Mouse (Mus musculus): ENCODE data around the gene Epor. TPM values are rescaled to one million over a fixed set of nuclear protein-coding genes. Genes with fewer than 3 reads are reported as not detected.
A peak's percentile ranks its signal among the peaks of the same experiment; 100 is the strongest.

Epor gene
- polyA plus RNA-seq, 1 experiment, result 8.8 TPM

- DNase-seq (ENCODE audit: extremely low spot score in 1 of 2, low spot score in 1 of 2), result peak in 1 of 2 experiments; percentile 82
These were observed 45.7 kb downstream of the Epor start for GRCm38 (mm10) chr9:21917493-21918034.

GRCm38 (mm10) chr9:21916851-21917492 is 46.3 kb downstream of the Epor start:
- no peak for DNase-seq (ENCODE audit: extremely low spot score in 1 of 2, low spot score in 1 of 2)

GRCm38 (mm10) chr9:21909474-21910223 is 53.7 kb downstream of the Epor start:
- DNase-seq (ENCODE audit: extremely low spot score in 1 of 2, low spot score in 1 of 2), result no peak

Other genes starting within 250 kb of the Epor start
- gene Ldlr, start 240.0 kb downstream of the Epor start, polyA plus RNA-seq (2012; rRNA removed), result 13.4 and 14.4 TPM in 2 replicates
- 3.3 and 3.8 TPM in 2 replicates for gene Spc24, start 203.2 kb downstream of the Epor start, polyA plus RNA-seq (2012; rRNA removed)
- gene Kank2, start 164.8 kb downstream of the Epor start, polyA plus RNA-seq (2012; rRNA removed), result 7.9 and 8.0 TPM in 2 replicates
- gene Angptl8, start 128.0 kb downstream of the Epor start, polyA plus RNA-seq (2012; rRNA removed), result not detected in 2 replicates
- gene Dock6, start 110.9 kb downstream of the Epor start, polyA plus RNA-seq (2012; rRNA removed), result 47.7 and 50.1 TPM in 2 replicates
- gene Rab3d, start 45.3 kb downstream of the Epor start, polyA plus RNA-seq (2012; rRNA removed), result 10.9 and 13.6 TPM in 2 replicates
- gene Ccdc159, start 36.0 kb downstream of the Epor start, polyA plus RNA-seq (2012; rRNA removed), result 18.3 and 26.9 TPM in 2 replicates
- 53.8 and 53.9 TPM in 2 replicates for gene Tmem205, start 36.0 kb downstream of the Epor start, polyA plus RNA-seq (2012; rRNA removed)
- 182 and 192 TPM in 2 replicates for gene Plppr2, start 26.5 kb downstream of the Epor start, polyA plus RNA-seq (2012; rRNA removed)
- 9.0 and 10.1 TPM in 2 replicates for gene Swsap1, start 7.8 kb downstream of the Epor start, polyA plus RNA-seq (2012; rRNA removed)
- 5.0 and 6.7 TPM in 2 replicates for gene Rgl3, start 25.9 kb upstream of the Epor start, polyA plus RNA-seq (2012; rRNA removed)
- gene Ccdc151, start 39.1 kb upstream of the Epor start, polyA plus RNA-seq (2012; rRNA removed), result 6.9 TPM in 2 replicates
- gene Prkcsh, start 39.3 kb upstream of the Epor start, polyA plus RNA-seq (2012; rRNA removed), result 106 and 112 TPM in 2 replicates
- gene Elavl3, start 88.5 kb upstream of the Epor start, polyA plus RNA-seq (2012; rRNA removed), result 143 and 155 TPM in 2 replicates
- gene Gm49318, start 107.8 kb upstream of the Epor start, polyA plus RNA-seq (2012; rRNA removed), result 0.54 TPM in 1 of 2 replicates, not detected in the other
- gene Zfp653, start 107.9 kb upstream of the Epor start, polyA plus RNA-seq (2012; rRNA removed), result 38.2 and 39.5 TPM in 2 replicates
- 62.5 and 64.9 TPM in 2 replicates for gene Ecsit, start 121.9 kb upstream of the Epor start, polyA plus RNA-seq (2012; rRNA removed)
- gene Cnn1, start 135.7 kb upstream of the Epor start, polyA plus RNA-seq (2012; rRNA removed), result 1.4 and 2.3 TPM in 2 replicates
- gene Elof1, start 153.7 kb upstream of the Epor start, polyA plus RNA-seq (2012; rRNA removed), result 107 and 121 TPM in 2 replicates
- gene Acp5, start 172.2 kb upstream of the Epor start, polyA plus RNA-seq (2012; rRNA removed), result 0.60 and 1.6 TPM in 2 replicates
- gene Pigyl, start 193.3 kb upstream of the Epor start, polyA plus RNA-seq (2012; rRNA removed), result 93.7 and 106 TPM in 2 replicates
- 0.04 TPM in 1 of 2 replicates, not detected in the other for gene Zfp872, start 224.6 kb upstream of the Epor start, polyA plus RNA-seq (2012; rRNA removed)

Data from frontal cortex, adult 2 months (tissue).